Mouse (Mus musculus) kidney, postnatal 14 days (tissue): ENCODE data around the gene Abhd16a.

Experiments
- DNase-seq: peaks from one replicate; pipeline ENCODE4 v3.0.0; 2022; ENCODE audit warnings: mixed read lengths

The Abhd16a gene

DNA sequence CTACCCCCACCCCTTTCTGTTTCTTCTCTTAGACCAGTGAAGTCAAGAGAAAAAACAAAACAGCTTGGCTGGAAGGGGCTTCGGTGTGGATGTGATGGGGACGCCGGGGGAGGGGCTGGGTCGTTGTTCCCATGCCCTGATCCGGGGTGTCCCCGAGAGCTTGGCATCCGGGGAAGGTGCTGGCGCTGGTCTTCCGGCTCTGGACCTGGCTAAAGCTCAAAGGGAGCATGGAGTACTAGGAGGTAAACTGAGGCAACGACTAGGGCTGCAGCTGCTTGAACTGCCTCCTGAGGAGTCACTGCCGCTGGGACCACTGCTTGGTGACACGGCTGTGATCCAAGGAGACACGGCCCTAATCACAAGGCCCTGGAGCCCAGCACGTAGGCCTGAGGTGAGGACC, 29.0 kb upstream of the Abhd16a start:
- DNase-seq = no peak

DNA sequence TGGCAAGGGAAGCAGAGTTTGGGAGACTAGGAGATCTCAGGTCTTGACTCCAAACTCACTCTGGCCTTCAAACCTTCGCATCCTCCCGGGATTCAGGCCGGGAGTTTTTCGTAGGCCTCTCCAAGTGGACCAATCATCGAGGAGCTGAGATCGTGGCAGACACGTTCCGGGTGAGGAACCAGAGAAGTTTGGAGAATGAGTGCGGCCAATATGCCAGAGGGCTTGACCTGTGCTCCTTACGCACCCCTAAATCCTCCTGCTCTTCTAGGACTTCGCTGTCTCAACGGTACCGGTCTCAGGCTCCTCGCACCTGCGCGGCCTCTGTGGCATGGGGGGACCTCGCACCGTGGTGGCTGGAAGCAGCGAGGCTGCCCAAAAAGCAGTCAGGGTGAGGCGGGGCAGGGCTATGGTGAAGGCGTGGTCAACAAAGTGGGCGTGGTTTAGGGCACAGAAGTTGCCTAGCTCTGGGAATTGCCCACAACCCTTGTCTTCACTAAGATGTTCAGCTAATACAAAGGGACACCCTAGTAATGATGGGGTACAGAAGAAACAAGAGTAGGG, 28.2 kb upstream of the Abhd16a start:
- DNase-seq = peak; percentile 42

DNA sequence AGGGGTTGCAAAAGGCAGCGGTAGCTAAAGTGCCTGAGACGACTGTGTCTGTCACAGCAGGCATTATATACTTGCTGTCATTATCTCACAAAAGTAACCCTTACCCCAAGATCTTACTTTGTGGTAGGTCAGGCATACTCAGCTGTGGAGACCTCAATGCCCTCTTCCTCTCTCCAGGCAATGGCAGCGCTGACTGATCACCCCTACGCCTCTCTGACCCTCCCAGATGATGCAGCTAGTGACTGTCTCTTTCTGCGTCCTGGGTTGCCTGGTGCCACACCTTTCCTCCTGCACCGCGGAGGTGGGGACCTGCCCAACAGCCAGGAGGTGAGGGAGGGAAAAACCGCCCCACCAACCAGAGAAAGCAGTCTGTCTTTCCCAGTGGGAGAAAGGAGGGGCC, 27.8 kb upstream of the Abhd16a start:
- DNase-seq = no peak

DNA sequence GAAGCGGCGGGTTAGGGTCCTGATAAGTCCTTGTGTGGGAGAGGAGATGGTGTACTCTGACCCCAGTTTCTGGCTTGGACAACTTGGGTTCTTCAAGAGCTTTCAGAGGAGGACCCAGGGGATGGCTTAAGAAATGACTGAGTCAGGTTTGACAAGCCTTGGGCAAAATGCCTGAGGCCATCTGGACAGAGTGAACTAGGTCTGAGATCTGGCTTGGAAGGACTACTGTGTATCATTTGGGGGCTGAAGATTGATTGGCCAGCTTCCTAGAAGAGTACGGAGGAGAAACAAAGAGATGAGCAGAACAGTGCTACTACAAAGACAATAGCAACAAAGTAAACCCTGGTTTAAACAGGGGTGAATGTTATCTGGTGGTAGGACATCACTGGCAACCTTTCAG, 25.6 kb upstream of the Abhd16a start:
- DNase-seq = no peak

DNA sequence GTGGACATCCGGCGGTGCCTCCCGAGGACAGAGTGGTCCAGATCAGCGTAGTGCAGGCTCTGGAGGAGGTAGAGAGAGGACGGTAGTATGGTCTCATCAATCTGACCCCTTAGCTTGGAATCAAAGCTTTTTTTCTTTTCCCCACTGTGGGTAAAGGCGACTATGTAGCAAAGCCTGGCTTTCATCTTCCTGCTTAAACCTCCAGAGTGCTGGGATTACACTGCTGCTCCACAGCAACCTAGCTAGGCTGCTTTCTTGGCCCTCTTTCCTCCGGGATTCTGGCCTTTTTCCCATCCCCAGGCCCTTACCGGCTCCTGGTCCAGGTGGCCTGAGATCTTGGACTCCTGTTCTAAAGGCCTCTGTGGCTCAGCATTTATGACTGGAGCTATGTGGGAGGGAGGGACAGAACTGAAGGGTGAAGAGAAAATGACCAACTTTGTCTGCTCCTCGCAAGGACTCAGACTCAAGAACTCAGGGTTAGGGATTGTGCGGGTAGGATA, 24.6 kb upstream of the Abhd16a start:
- peak; percentile 20 for DNase-seq

DNA sequence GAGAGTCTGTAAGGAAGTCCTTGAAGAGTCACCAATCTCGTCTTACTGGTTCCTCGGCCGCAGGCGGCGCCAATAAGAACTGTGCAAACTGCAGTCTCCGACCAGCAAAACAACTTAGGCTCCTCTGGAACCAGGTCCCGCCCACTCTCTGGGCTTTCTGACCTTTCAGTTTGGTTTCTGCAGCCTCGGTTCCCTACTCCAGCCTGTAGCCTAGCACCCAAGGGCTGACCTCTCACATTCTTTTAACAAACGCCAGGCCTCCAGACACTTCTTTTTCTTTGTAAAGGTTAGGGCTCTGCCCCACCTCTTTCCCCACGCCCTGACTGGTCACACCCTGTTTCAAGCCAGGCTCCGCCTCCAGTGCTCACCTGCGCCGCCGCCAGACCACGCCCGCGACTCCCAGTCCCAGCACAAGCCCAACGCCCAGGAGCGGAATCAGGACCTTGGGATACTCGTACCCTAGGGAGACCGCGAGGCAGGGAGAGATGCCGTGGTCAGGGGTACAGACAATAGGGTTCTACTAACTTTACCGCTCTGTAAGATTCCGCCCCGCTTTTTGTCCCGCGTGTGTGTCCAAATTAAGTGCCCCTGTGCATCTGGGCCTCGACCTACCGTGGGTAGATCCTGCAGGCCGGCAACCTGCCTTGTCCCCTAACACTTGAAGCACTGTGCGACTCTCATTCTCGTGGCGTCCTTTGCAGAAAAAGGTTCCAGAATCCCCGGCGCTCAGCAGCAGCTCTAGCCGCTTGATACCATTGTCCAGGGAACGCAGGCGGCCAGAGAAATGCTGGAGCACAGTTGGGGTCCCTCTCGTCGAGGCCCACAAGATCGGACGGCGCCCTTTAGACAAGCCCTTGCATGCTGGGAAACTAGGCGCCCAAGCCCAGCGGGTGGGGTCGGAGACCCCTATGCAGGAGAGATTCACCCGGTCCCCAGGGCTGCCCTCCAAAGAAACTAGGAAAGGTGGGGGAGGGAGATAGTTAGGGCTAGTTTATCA, 23.8 kb upstream of the Abhd16a start, which contains the start of gene Ly6g6c:
Gene Ly6g6c (plus strand): TSS at position 438 of the 997 bp plus-strand sequence.
- peak; percentile 84 for DNase-seq

DNA sequence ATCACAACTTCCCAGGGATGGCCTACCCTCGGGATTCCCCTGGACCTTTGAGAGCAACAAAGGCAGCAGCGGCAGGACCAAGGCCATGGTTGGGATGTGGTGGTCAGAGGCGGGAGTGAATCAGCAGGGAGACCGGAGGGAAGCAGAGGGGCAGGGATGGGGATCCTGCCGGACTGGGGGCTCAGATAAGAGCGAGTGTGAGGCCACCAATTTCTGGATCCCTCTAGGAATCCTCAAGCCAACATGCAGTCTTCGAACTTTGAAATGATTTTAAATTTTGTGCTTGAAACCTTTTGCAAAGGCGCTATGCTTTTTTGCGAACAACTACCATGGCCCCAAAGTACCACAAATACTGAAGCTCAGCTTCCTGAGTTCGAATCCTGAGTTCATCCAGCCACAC, 23.0 kb upstream of the Abhd16a start, which contains the start of gene Mpig6b:
Gene Mpig6b (minus strand): TSS at position 101 of the 400 bp plus-strand sequence.
- no peak for DNase-seq

DNA sequence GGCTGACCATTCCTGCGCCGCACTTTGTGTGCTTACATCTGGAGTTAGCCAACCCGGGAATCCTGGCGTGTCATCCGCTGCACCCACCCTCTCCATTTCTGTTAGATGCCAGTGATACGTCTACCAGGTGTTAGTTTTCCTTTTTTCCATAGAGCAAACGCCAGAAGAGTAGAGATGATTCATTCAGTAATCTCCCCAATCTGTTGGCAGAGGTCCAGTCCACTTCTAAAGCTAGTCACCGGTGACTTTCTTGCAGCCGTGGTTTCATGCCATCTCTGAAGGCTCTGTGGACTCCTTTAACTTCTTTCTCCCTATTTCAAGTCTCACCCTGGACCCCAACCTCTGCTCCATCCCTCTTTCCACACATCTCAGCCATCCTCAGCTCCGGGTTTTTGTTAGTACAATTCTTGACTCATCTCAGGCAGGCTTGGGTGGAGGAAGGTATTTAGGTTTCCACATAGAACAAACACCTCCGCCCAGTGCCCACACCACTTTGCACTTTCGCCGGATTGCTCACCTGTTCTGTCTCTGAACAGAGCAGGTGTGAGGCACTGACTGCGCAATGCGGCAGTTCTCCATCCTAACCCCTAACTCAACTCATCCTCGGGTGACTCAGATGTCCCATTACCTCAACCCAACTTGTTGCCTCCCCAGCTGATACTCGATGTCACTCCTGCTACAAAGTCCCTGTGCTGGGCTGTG, 20.7 kb upstream of the Abhd16a start:
- DNase-seq = no peak

DNA sequence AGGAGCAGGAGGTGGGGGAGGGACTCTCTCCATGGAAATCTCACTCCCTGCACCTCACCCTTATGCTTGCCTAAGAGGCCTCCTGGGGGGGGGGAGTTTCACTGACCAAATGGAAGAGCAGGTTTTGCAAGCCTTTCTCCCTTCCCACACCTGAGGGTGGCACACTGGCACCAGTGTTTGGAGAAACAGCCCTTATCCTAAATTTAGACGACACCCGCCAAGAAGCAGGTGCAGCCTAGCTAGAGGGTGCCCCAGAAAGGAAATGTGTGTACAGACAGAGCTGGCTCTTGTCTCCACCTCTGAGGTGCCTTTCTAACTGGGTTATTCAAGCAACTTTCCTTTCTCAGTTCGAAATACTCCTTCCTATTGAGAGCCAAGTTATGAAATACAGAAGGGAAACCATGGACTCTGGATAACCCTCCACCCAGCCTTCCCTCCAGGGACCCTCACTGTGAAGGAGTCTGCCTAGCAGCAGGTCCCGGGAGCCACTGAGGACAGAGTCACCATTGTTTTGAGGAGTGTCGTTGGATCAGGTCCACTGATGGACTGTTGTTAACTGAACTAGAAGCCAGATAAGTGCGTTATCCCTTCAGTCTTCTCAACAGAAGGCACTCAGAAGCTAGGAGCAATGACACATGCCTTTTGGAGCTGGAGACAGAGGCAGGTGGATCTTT, 18.4 kb upstream of the Abhd16a start:
- DNase-seq = no peak

DNA sequence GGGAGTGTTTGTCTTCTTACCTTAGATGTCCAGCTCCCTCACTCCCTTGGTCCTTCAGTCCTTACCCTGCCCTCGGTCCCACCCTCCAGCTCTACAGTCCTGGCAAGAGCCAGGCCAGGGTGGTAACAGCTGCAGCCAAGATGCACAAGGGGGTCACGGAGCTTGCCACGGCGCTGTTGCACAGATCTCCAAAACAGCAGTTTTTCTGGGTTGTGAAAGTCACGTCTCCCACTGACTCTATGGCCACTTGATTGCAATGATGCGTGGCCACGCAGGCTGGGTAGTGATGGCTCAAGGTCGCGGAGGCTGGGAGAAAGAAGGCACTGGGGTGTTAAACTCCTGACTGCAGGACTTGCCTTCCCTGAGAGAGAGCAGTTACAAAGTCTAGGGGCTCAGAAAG, 17.6 kb upstream of the Abhd16a start:
- DNase-seq = no peak

DNA sequence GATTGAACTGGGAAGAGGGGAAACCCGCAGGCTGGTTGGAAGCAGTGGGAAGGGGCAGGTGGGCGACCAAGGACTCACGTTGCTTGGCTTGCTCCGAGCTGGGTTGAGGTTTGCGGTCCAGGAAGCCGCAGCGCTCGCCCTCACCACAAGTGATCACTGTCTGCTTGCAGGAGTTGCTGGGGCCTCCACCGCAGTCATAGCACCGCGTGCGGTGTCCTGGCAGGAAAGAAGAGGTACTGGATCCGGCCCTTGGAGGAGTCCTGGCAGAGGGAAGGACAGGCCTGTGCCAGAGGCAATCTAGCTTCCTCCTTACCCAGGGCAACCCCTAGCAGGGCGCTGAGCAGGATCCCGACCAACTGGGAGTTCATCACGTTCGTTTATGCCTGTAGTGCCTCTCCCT, 15.0 kb upstream of the Abhd16a start:
- no peak for DNase-seq

DNA sequence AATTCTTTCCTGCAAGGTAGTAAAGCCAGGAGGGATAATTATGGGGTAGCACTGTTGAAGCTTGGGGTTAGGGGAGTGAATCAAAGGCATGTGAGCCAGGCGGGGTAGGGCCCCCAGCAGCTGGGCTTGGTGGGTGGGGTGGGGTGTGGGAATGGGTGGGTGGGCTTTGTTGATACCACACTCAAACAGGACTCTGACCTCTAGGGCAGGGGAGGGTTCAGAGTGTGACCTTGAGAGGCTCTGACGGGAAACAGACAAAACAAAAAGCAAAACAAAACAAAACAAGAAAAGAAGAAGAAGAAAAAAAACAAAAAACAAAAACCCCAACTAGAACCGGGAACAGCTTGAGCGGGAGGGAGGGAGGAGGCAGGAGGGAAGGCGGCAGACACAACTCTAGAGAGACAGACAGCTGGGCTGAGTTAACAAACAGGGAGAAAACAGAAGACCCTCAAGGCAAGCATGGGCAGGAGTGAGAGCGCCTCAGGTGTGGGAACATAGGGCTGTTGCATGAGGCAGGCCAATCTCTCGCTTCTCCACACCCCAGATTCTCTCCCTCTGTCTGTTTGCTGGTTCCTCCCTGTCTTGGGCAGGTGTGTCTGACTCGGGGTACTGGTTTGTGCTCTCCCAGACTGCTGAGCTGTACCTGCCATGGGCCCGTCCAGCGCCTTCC, 12.4 kb upstream of the Abhd16a start, which contains the start of gene Ly6g6e:
Gene Ly6g6e (plus strand): TSS at position 396 of the 670 bp plus-strand sequence.
- no peak for DNase-seq

DNA sequence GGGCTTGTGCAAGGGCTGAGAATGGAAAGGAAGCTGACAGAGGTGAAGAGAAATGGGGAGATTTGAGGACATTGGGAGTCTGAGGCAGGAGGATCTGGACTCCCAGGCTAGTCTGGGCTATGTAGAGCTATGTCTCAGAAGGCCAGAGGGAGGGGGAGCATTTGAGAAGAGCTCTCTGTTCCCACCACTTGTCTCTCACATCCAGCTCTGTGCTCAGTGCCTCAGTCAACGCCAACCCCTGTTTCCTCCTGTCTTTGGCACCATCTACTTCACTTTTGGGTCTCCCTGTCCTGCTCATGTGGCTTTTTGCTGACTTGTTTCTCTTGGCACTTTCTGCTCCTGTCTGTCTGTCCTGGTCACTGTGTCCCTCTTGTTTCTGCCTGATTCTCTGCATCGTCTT, 11.8 kb upstream of the Abhd16a start:
- DNase-seq = no peak

DNA sequence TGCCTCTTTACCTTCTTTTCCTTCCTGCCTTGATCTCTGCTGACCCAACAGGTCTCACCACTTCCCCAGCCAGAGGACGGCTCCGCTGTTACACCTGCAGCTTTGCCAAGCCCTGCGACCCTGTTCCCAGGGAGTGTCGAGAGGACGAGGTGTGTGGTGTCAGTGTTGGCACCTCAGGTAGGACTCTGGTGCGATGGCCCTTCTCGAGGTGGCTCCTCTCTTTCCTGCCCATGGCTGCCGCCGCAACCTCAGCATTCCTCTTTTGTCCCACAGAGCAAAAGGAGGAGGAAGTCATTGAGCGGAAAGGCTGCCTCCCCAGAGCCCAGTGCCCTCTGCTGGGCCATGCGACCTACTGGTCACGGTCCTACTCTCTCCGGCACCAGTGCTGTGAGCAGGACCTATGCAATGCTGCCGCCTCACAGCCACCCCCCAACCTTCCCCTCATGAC, 11.3 kb upstream of the Abhd16a start, which contains the start of gene Ly6g6d:
Gene Ly6g6d (minus strand): TSS at position 280 of the 448 bp plus-strand sequence.
- DNase-seq = peak; percentile 80

DNA sequence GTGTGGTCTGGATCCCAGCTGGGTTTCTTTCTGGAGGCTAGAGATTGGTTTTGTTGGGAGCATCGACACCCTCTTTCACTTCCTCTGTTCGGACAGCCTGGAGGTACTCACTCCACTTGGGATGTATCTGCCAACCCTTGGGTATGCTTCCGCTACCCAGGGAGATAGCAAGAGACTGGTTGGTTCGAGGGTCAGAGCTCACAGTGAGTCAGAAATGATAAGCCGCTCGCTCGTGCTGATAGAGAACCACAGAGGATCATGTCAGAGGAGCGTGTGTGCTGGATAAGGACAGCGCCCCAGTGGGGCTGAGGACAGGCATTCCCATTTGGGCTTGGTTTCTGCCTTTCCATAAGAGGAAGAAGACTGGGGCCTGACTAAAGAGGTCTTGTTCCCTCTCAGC, 9.3 kb upstream of the Abhd16a start:
- no peak for DNase-seq

DNA sequence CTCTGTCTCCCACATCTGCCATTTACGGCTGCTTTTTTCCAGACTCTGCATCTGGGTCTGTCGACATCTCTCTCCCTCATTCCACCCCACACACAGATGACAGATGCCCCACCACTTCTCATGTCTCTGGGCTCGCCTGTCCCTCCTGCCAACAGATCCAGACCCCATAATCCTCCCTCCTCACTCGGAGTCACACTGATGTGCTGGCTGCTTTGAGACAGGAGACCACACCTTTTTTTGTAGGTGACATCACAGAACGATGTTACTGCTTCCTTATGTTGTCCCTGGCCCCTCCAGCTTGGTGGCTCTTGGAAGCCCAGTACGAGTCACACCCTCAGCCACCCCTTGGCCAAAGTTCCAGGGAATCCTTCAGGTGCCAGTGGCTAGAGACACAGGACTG, 8.8 kb upstream of the Abhd16a start:
- DNase-seq = no peak

DNA sequence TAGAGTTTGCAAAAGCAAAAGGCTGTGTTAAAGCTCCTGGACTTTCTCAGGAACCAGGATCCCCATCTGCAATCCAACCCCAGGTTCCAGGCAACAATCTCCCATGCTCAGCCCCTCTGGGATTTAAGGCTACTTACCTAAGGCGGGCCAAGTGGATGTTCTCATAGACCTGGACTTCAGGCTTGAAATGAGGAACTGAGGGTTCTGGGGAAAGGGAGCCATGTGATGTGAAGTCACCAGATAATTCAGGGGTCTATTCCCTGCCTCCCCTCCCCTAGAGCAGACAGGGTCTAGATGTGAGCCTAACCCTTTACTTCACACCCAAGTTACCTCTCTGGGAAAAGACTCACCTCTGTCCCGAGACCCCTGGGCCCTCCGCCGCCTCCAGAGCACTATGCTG, 8.4 kb upstream of the Abhd16a start:
- DNase-seq = no peak

DNA sequence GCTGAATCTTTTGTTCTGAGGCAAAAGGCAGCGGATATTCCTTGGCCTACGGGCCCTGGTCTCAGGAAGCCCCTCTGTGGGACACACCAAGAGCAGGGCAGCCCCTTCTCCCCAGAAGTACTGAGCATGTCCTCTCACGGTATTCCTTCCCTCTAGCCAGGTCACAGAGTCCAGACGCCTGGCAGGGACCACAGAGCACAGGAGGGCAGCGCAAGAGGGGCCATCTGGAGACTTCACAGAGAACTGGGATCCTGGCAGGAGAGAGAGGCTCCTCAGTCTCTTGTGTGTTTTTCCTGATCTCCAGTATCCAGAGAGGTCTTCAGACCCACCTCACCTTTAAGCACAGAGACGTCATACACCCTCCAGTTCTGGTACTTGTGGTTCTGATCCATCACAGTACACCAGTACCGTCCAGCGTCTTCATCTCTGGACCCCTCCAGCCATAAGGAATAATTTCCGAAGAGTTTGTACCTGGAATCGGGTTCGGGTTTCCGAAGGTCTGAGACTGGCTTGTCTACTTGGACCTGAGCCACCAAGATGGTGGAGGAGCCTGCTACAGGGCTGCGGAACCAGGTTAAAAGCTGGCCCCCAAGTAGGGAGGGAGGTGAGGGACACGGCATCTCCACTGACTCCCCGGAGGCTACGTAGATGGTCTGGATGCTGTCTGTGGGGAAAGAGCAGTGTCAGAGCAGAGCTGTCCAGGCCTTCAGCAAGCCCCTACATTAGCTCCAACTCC, 6.1 kb upstream of the Abhd16a start:
- no peak for DNase-seq

DNA sequence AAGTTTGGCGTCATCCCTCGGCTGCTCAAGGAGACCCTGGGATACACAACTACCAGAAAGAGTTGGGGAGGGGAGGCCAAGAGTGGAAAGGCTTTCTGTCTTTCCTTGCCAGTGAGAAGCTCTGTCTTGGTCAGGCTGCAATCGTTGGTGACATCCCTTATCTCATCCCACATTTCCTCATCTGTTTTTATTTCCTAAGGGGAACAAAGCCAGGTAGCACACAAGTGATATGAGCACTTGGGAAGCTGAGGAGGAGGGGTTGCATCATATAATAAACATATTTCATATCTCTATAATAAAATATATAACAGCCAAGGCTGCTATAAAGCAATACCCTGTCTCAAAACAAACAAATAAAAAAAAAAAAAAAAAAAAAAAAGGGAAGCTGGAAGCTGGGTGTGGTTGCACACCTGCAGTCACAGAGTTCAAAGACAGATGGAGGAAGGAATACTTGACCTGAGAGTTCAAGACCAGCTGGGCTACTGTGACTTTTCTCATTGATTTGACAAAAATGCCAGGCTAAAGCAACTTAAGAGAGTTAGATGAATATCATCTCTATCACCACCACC, 5.0 kb upstream of the Abhd16a start:
- no peak for DNase-seq

DNA sequence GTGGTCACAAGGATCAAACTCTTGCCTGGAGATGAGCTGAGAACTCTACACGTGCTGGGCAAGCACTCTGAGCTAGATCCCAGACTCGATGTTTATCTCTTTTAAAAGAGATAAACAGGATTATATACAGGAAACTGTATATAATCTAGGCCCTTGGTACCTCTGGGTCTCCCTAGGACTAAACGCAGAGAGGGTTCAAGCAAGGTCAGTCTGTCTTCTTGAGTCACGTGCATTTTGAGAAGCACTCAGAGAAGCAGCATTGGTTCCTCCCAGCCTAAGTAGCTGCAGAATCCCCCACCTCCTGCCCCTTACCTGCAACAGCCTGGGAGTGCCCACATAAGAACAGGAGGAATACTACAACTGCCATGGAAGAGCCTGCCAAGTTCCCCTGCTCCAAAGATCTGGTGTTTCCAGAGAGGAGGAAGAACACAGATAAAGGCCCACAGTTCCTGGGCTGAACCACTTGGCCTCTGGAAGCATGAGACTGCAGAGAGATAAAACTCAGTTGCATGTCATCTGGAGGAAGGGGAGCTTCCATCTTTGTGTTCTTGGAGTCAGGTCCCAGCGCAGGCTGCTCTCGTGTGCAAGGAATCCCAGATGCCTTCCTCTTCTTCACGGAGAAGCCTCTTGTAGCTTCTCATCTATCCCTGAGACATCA, 3.7 kb upstream of the Abhd16a start, which contains the start of gene Ly6g6f:
Gene Ly6g6f (minus strand): TSS at position 403 of the 658 bp plus-strand sequence.
- DNase-seq = no peak
